Mouse (Mus musculus) granulocyte monocyte progenitor cell, adult 5-6 weeks (primary cell): ENCODE measurements around the gene Pidd1. TPM values are rescaled to one million over a fixed set of nuclear protein-coding genes. Genes with fewer than 3 reads are reported as not detected.
A peak's percentile ranks its signal among the peaks of the same experiment; 100 is the strongest.
"Not testable (repeated sequence)": the region's sequence is repeated elsewhere in the genome, so short reads cannot be mapped to it uniquely, and the experiment has no call there.

Experiments used
- ATAC-seq: replicated peaks from 2 replicates; pipeline ENCODE4 v1.8.0; 2016; ENCODE audit warnings: mild to moderate bottlenecking, moderate TSS enrichment, inconsistent platforms; ENCODE audit not compliant: poor library complexity, severe bottlenecking
- total RNA-seq, 2 experiments: library from RNA; stranded (forward) in 1 of 2; stranded (reverse) in 1 of 2; fragments of 200-712, 200-1000 nt in 1 of 2; fragments of >200 nt in 1 of 2; fragmentation: Nextera tagmentation in 1 of 2; gene quantifications; 2 replicates each; pipeline ENCODE4 v1.2.3; 2014 to 2017

Gene Pidd1
- total RNA-seq, 2 experiments from 2014 or later, result 16.4 to 33.2 TPM

- peak; percentile 33; the same call in 1 of the 2 replicates for ATAC-seq
Measured at GRCm38 (mm10) chr7:141418970-141419369, 24.9 kb downstream of the Pidd1 start.

DNA sequence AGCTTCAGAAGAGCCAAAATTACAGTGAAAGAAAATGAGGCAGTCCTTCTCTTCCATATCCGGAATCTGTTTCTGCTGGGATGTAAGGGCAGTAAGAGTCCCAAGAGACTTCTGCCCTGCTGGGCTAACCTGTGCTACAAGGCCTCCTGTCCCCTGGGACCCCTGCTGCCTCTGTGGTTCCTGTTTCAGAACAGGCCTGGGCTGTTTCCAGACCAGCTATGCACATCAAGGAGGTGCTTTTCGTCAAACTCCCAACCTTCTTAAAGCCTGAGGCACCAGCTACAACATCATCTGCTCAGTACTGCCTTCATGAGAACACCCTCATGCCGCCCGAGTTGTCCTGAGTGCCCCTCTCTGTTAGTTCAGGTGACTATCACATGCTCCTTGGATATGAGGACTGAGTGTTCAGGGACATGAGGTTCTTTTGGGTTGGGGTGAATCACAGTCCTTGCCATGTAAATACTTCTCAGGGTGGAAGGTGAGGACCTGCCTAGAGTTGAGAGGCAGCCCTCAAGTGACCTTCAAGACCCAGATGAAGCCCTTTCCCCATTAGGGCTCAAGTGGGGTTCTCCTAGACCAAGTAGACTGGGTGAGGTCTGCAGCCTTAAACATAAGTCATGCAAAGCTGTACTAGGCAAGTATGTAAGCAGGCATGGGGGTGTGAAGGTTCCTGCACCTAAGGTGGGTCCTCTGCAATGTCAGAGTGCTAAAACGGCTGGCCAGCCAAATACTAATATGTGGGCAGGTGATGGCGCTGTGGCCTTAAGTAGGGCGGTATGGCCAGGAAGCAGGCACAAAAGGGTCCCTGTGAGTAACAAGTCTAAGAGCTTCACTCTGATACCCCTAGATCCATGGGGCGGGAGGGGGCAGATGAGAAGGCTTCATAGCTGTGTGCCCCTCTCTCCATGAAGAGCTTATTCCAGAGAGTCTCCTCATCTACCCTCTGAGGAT, 25.8 kb downstream of the Pidd1 start:
- no peak for ATAC-seq

DNA sequence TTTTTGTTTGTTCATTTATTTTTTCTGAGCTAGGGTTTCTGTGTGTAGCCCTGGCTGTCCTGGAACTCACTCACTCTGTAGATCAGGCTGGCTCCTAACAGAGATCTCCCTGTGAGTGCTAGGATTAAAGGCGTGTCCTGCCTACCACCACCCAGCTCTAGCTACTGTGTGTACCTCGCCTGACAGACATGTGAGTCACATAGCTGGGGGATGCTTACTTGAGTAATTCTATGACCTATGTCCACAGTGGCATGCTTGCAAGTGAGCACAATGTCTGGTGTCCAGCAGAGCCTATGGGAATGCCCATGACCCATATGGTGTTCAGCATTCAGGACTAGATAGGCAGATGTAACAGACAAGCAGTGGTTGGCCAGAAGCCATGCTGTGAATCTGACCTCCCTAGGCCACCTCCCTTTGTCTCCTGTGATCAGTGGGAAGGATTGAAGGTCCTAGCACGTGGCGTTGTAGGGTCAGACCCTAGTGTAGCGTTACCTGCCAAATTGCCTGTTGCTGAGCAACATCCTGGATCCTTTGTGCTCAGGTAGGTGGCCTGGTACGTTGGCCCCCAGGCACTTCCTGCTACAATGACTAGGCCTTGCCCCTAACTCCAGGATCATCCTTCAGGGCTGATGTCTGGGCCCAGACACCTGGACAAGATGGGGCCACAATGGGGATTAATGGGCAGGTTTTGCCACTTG, 27.5 kb downstream of the Pidd1 start:
- ATAC-seq, result no peak

- peak; percentile 87 for ATAC-seq
Measured at GRCm38 (mm10) chr7:141413809-141414584, 29.8 kb downstream of the Pidd1 start, which contains the start of gene Gatd1. Gene Gatd1 (minus strand): TSS chr7:141414136.

- ATAC-seq, result 0 out of 2 replicates have a peak, but pooled peaks have one; percentile 3
Measured at GRCm38 (mm10) chr7:141413331-141413730, 30.5 kb downstream of the Pidd1 start.

DNA sequence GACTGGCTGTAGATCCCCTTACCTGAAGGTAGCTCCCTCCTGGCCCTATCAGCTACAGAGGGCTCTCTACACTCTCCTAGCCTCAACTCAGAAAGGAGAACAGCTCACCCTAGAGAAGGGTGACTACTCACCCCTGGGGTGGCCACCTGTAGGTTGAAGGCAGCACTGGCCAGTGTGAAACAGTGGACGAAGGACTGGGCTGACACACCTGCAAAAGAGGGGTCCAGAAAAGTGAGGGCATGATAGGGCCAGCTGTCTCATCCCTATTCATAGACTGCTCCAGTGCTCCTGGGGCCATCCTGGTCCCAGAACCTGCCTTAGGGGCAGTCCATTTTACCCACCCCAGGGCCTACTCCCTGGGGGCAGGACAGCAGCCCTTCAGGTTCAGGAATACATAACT, 32.2 kb downstream of the Pidd1 start:
- ATAC-seq, result no peak

DNA sequence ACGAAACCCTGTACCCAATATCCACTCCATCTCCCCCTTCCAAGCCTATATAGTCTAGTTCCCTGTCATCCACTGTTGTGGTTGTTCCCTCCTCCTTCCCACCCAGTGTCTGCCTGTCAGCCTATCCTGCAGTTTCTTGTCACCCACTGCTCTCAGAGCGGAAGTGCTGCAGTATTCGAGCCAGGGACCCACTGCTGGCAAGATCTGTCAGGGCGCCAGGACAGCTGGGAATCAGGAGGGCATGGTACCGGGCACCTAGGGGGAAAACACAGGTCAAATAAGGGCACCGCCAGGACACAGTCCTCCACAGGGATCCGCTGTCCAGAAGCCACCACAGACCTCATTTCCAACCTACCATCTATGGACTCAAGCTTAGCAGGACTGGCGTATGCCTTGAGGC, 33.2 kb downstream of the Pidd1 start:
- ATAC-seq, result no peak

- peak; percentile 88 for ATAC-seq
Measured at GRCm38 (mm10) chr7:141408833-141409232, 35.0 kb downstream of the Pidd1 start.

DNA sequence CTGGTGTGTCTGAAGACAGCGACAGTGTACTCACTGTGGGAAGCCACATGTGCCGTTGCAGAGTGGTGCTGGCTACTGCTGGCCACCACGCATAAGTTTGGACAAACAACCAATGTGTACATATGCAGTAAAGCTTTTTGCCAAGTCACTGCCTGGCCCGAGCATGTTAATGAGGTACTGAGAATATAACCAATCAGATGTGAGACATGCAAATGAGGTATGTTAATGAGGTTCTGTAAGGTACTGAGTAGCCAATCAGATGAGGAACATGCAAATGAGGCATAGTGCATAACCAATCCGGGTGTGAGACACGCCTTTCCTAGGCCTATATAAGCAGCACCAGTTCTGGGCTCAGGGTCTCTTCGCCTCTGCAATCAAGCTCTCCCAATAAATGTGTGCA, 36.2 kb downstream of the Pidd1 start:
- not testable (repeated sequence) for ATAC-seq

DNA sequence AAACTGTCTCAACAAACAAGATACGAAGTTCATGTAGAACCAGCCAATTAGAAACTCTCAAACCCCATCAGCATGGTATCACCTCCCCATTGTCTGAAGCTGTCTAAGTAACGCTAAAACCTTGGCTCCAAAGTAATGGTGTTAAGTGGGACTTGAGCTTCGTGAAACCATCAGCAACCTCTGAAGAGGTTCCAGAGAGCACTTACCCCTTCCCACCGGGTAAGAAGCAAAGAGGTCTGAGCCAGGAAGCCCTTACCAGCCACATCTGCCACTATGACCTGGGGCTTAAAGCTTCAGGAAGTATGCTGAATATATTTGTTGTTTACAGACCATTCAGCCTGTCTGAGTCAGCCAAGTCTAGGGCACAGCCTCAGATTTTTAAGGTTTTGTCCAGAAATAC, 38.4 kb downstream of the Pidd1 start:
- ATAC-seq, result no peak

GRCm38 (mm10) chr7:141403305-141403704, 40.5 kb downstream of the Pidd1 start:
- peak; percentile 93 for ATAC-seq

DNA sequence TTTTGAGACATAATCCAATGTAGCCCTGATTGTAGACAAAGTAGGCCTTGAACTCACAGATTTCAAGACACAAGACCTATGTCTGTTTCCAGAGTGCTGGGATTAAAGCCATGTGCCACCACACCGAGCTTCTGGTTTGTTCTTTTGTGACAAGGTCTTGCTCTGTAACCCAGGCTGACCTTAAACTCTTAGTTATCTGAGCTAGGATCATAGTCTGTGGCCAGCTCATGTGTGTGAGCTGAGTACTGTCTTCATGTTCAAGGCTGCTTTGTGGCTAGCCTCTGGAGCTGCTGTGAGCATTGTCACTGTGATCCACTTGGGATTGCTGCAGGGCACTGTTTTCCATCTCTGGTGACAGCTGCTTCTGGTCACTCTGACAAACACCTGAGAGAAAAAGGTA, 48.5 kb downstream of the Pidd1 start:
- ATAC-seq, result no peak

DNA sequence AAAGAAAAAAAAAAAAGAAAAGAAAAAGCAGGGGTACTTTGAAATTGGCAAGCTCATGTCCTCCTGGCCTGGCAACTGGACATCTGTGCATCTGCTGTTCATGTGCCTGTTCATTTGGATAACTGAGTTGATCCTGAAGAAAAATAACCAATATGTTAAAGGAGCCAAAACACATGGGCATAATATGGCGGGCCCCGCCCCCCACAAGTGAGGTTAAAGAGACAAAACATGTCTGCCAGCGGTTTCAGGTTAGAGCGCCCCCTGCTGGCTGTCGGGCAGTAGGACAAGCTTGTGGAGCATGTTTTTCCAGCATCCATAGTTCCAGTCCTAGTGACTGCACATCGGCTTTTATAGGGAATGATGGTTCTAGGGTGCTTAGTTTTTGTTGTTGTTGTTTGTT, 49.1 kb downstream of the Pidd1 start:
- ATAC-seq, result no peak

- peak; percentile 71 for ATAC-seq
Measured at GRCm38 (mm10) chr7:141394158-141394557, 49.7 kb downstream of the Pidd1 start.

DNA sequence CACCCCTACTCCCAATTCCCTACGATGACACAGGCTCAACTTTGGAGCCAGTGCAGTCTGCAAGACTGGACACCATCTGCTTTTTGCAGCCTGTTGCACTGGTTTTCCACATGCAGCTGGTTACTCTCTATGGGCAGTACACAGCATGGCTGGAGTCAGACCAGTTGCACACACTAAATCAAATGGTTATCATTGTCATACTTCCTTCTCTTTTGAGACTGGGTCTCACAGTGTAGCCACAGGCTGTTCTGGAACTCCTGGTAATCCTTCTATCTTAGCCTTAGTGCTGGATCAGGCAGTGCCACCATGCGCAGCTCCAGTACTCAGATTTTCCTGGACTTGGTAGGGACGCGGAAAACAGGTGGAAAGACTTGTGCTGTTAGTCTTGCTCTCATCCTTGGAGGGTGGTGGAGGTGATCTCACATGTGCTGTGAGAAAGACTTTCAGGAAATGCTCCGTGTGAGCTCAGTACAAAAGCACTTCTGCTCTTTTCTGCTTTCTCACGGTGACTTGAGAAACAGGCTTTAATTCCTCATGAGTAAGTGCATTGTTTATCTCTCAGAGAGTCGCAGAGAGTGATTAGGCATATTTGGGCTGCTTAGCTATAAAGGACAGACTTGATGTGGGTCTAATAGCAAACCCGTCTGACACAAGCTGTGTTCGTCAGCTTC, 51.1 kb downstream of the Pidd1 start:
- ATAC-seq, result peak; percentile 49

- peak; percentile 75 for ATAC-seq
Measured at GRCm38 (mm10) chr7:141391625-141392551, 51.9 kb downstream of the Pidd1 start, which contains the start of gene Taldo1. Gene Taldo1 (plus strand): TSS chr7:141392199.

GRCm38 (mm10) chr7:141390326-141391259, 53.2 kb downstream of the Pidd1 start:
- ATAC-seq, result no peak
